Comparison of ENCODE assay signal across 25 mouse cellular contexts in the genomic region with DNA sequence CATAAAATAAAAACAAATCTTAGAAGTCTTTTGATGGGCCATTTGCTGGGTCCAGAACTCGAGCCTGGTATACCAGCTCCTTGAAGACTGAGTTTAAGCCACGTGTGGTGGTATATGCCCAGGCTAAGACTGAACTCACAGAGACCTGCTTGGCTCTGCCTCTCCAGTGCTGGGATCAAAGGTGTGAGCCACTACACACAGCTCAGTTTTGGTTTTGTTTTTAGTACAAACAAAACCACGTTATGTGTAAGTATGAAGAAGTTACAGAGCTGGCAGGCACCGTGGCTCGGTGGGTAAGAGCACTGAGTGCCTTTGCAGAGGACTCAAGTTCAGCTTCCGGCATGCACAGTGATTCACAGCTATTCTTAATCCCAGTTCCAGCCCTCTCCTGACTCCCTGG.
DNase-seq lines count a peak whose midpoint lies in the region; TF ChIP-seq lines count a peak whose summit lies in the region.
"Had no signal": no experiment of that assay in that cellular context is flagged by ENCODE, and none has a peak within 500 bp of the region (broad histone marks: within the 10 kb centered on the region; RNA-seq: fewer than 3 reads in every experiment).

No protein-coding gene starts in this region.

- no peak for TF ChIP-seq EP300 in CH12.LX (IDR thresholded peaks at IDR 0.05; ENCODE audit: low read length)

- peaks cover 7% of the 10 kb centered on the region for H3K9me3 ChIP-seq in CH12.LX (replicated peaks; ENCODE audit: low read length)
- H3K9me3 ChIP-seq: embryonic facial prominence, embryonic 15.5 days; G1E; heart, embryonic 12.5 days; heart, embryonic 15.5 days had no signal

- no peak for TF ChIP-seq POLR2A in CH12.LX (IDR thresholded peaks at IDR 0.05; ENCODE audit: low read depth, low read length)

- DNase-seq in heart, adult 11 months, result peak; percentile 72
- no peak for DNase-seq in heart, postnatal 10 days
- DNase-seq in 3134 (ENCODE audit: extremely low read depth, insufficient read length, low spot score) (peak; percentile 30), CH12.LX (ENCODE audit: extremely low read depth) (no peak)
- DNase-seq in kidney, postnatal 25 days, result no peak
- DNase-seq in cerebellum, adult 9-10 months, result no peak
- DNase-seq: adrenal gland, adult 2 months; adrenal gland, postnatal 14 days; cerebellum, adult 11 months; cerebellum, adult 2 months; cerebellum, postnatal 10 days; cerebellum, postnatal 36 days; embryo, embryonic 11 days; forebrain, postnatal 0 days; gastrocnemius, adult 2 months; gastrocnemius, postnatal 14 days; heart, adult 18-20 months; heart, postnatal 14 days; heart, postnatal 4 days had no signal

- TF ChIP-seq RAD21 in CH12.LX (IDR thresholded peaks at IDR 0.05; ENCODE audit: low read depth, low read length), result no peak

- H3K4me3 ChIP-seq in CH12.LX (replicated peaks in 1 of 3; ENCODE audit: low read depth in 2 of 3, low read length in 2 of 3, poor library complexity in 1 of 3), result no peak overlapping the region
- H3K4me3 ChIP-seq: embryonic facial prominence, embryonic 15.5 days; gastrocnemius, adult 2 months; heart, embryonic 12.5 days; heart, embryonic 15.5 days had no signal

- no peak overlapping the region for H3K27ac ChIP-seq in CH12.LX (ENCODE audit: insufficient read depth, low read depth)
- H3K27ac ChIP-seq: embryonic facial prominence, embryonic 15.5 days; gastrocnemius, adult 2 months; heart, embryonic 15.5 days; hindbrain, embryonic 14.5 days; hindbrain, postnatal 0 days had no signal

- intact Hi-C loops in heart, postnatal 10 days (cut with DNase I), result no loop called here

- no peaks in the 10 kb centered on the region for H3K36me3 ChIP-seq in CH12.LX (replicated peaks in 1 of 2; ENCODE audit: control insufficient read depth in 1 of 2, insufficient read depth in 1 of 2, low read length in 1 of 2)
- H3K36me3 ChIP-seq: embryonic facial prominence, embryonic 15.5 days; G1E; heart, embryonic 12.5 days; heart, embryonic 15.5 days had no signal

- dilution Hi-C loops in CH12.LX (cut with MboI; ENCODE audit: extremely low pct_ligation_motif_present, extremely low pct_unique_long_range_greater_than_20kb, low sequenced_read_pairs), result no loop called here

- no peaks in the 10 kb centered on the region for H3K79me2 ChIP-seq in CH12.LX (replicated peaks; ENCODE audit: control insufficient read depth, extremely low read depth, insufficient read depth, poor library complexity, severe bottlenecking)

- no peak overlapping the region for H3K4me2 ChIP-seq in CH12.LX (ENCODE audit: insufficient read depth, low read depth, poor library complexity, severe bottlenecking)
- H3K4me2 ChIP-seq: embryonic facial prominence, embryonic 15.5 days; heart, embryonic 12.5 days; heart, embryonic 15.5 days; hindbrain, embryonic 14.5 days had no signal

- no peak overlapping the region for H3K9ac ChIP-seq in CH12.LX (ENCODE audit: insufficient read depth, low read depth)
- H3K9ac ChIP-seq: embryonic facial prominence, embryonic 15.5 days; forebrain, postnatal 0 days; heart, embryonic 12.5 days; heart, embryonic 15.5 days; hindbrain, embryonic 14.5 days had no signal

- TF ChIP-seq CTCF in CH12.LX (conservative IDR thresholded peaks at IDR 0.05 in 1 of 2, IDR thresholded peaks at IDR 0.05 in 1 of 2; ENCODE audit: low read depth in 2 of 2, low read length in 2 of 2), result no peak

- H3K4me1 ChIP-seq in CH12.LX (ENCODE audit: control insufficient read depth in 1 of 2, insufficient read depth in 2 of 2), result peaks cover 0 to 3% of the 10 kb centered on the region in 2 experiments; a peak in 1 of 4 replicates

- peaks cover 83% of the 10 kb centered on the region for H3K27me3 ChIP-seq in CH12.LX (replicated peaks)
- H3K27me3 ChIP-seq: embryonic facial prominence, embryonic 15.5 days had no signal

- in situ Hi-C loops in CH12.LX (cut with MboI; ENCODE audit: low pct_ligation_motif_present, low pct_unique_long_range_greater_than_20kb, low sequenced_read_pairs), result no loop called here

TF ChIP-seq in CH12.LX, 34 proteins besides CTCF, POLR2A, EP300 and RAD21:
- TF ChIP-seq GABPA (IDR thresholded peaks at IDR 0.05; ENCODE audit: insufficient replicate concordance, low read depth, low read length) (no peak), MEF2A (IDR thresholded peaks at IDR 0.05; ENCODE audit: borderline replicate concordance, low read depth, low read length) (no peak), BHLHE40 (IDR thresholded peaks at IDR 0.05; ENCODE audit: low read depth, low read length) (peak; percentile 8; the same call in 1 of the 2 replicates)

Comparison
In these comparisons a context has a peak if more than half of its experiments do, and no peak if none do; other contexts are left out.
1. DNase-seq: peak in heart, adult 11 months (single experiment) and 3134 (single experiment); none in heart, postnatal 10 days (0 of 2), CH12.LX (single experiment), kidney, postnatal 25 days (0 of 2) and cerebellum, adult 9-10 months (single experiment).